In genomic region chr6:83459034-83459644, GRCm38 (mm10) we compare ENCODE assay signal across 8 mouse cellular contexts. TPM values are rescaled to one million over a fixed set of nuclear protein-coding genes. Genes with fewer than 3 reads are reported as not detected.
DNase-seq lines count a peak whose midpoint lies in the region; ATAC-seq and TF ChIP-seq lines count a peak whose summit lies in the region.

Gene Tet3 (minus strand): TSS chr6:83459084.

- 68% methylated on average over 4 of the region's 4 CpGs for whole genome bisulfite sequencing in kidney, postnatal 0 days
- 50% methylated on average over 4 of the region's 4 CpGs for WGBS in heart, embryonic 10.5 days
- WGBS in midbrain, embryonic 15.5 days: 87% methylated on average over 4 of the region's 4 CpGs

- H3K9me3 ChIP-seq in kidney, postnatal 0 days (replicated peaks; ENCODE audit: low read length): no peaks in the 10 kb centered on the region
- no peaks in the 10 kb centered on the region for H3K9me3 ChIP-seq in heart, embryonic 10.5 days
- H3K9me3 ChIP-seq in midbrain, embryonic 15.5 days: no peaks in the 10 kb centered on the region

- ATAC-seq in kidney, postnatal 0 days (replicated peaks; ENCODE audit: low FRiP score, low read depth): no peak
- ATAC-seq in midbrain, embryonic 15.5 days (replicated peaks): no peak
- no peak for ATAC-seq in frontal cortex, adult (ENCODE audit: low TSS enrichment)

- no peaks in the 10 kb centered on the region for H3K36me3 ChIP-seq in kidney, postnatal 0 days (ENCODE audit: insufficient read depth, low read length)
- H3K36me3 ChIP-seq in heart, embryonic 10.5 days: peaks cover 5% of the 10 kb centered on the region; the same call in 1 of the 2 replicates
- H3K36me3 ChIP-seq in midbrain, embryonic 15.5 days (replicated peaks): no peaks in the 10 kb centered on the region

- no peak for TF ChIP-seq POLR2A in cortical plate, adult 2 months (IDR thresholded peaks at IDR 0.05; ENCODE audit: extremely low read depth, insufficient read depth, low read length)

- no peak within 1 kb of the TSS for H3K4me3 ChIP-seq in kidney, postnatal 0 days (replicated peaks; ENCODE audit: low read depth, low read length)
- H3K4me3 ChIP-seq in cortical plate, adult 2 months (ENCODE audit: insufficient read depth, low read length): no peak within 1 kb of the TSS
- H3K4me3 ChIP-seq in heart, embryonic 10.5 days: no peak within 1 kb of the TSS
- H3K4me3 ChIP-seq in midbrain, embryonic 15.5 days: no peak within 1 kb of the TSS

- 0 out of 2 replicates have a peak within 1 kb of the TSS, but pooled peaks have one; percentile 83 for H3K4me2 ChIP-seq in kidney, postnatal 0 days (ENCODE audit: low read length)
- H3K4me2 ChIP-seq in midbrain, embryonic 15.5 days: no peak within 1 kb of the TSS

- peaks cover 21% of the 10 kb centered on the region; the same call in 1 of the 2 replicates for H3K4me1 ChIP-seq in kidney, postnatal 0 days (replicated peaks; ENCODE audit: insufficient read depth, low read length)
- peaks cover 5% of the 10 kb centered on the region; the same call in 1 of the 2 replicates for H3K4me1 ChIP-seq in cortical plate, adult 2 months (ENCODE audit: control insufficient read depth, insufficient read depth, low read length)
- peaks cover 58% of the 10 kb centered on the region for H3K4me1 ChIP-seq in heart, embryonic 10.5 days
- peaks cover 22% of the 10 kb centered on the region for H3K4me1 ChIP-seq in midbrain, embryonic 15.5 days

- no peaks in the 10 kb centered on the region for H3K27me3 ChIP-seq in kidney, postnatal 0 days (ENCODE audit: insufficient read depth, low read length)
- no peaks in the 10 kb centered on the region for H3K27me3 ChIP-seq in heart, embryonic 10.5 days (ENCODE audit: insufficient read depth, poor library complexity, severe bottlenecking)
- no peaks in the 10 kb centered on the region for H3K27me3 ChIP-seq in midbrain, embryonic 15.5 days (replicated peaks)

- no peak for TF ChIP-seq CTCF in kidney, postnatal 0 days (IDR thresholded peaks at IDR 0.05; ENCODE audit: low read depth)
- TF ChIP-seq CTCF in cortical plate, adult 2 months (IDR thresholded peaks at IDR 0.05; ENCODE audit: extremely low read depth, insufficient read depth, low read length): no peak

- no peak for DNase-seq in kidney, postnatal 0 days (ENCODE audit: low spot score)
- DNase-seq in kidney, adult 9 months: no peak
- no peak for DNase-seq in heart, embryonic 10.5 days (ENCODE audit: low spot score)
- DNase-seq in layer of hippocampus, postnatal 25 days (ENCODE audit: extremely low spot score in 1 of 2, low spot score in 1 of 2): no peak
- no peak for DNase-seq in right cerebral cortex, postnatal 10 days (ENCODE audit: low spot score in 2 of 2)

- H3K27ac ChIP-seq in kidney, postnatal 0 days: no peak within 1 kb of the TSS
- H3K27ac ChIP-seq in cortical plate, adult 2 months (ENCODE audit: insufficient read depth, low read length): no peak within 1 kb of the TSS
- H3K27ac ChIP-seq in heart, embryonic 10.5 days: no peak within 1 kb of the TSS
- no peak within 1 kb of the TSS for H3K27ac ChIP-seq in midbrain, embryonic 15.5 days

- no peak within 1 kb of the TSS for H3K9ac ChIP-seq in kidney, postnatal 0 days (ENCODE audit: low read depth, low read length)
- H3K9ac ChIP-seq in midbrain, embryonic 15.5 days: no peak within 1 kb of the TSS

RNA-seq across cellular contexts. Expression of gene Tet3, which starts in this region (rescaled TPM):
- polyA plus RNA-seq in kidney, postnatal 0 days (2015; fragmentation: Nextera tagmentation; extraction: Ambion mirVana): 32.3 and 33.0 TPM in 2 replicates
- 16.6 TPM in 2 replicates for polyA plus RNA-seq in cortical plate, adult 2 months (2012; rRNA removed)
- polyA plus RNA-seq in heart, embryonic 10.5 days (2016; fragmentation: Nextera tagmentation; extraction: Ambion mirVana): 29.8 and 31.3 TPM in 2 replicates
- total RNA-seq in layer of hippocampus, postnatal 25 days (2021): 10 to 100 TPM; 69.2 to 83.9 TPM
- polyA plus RNA-seq in midbrain, embryonic 15.5 days (2015; fragmentation: Nextera tagmentation; extraction: Ambion mirVana): 60.9 and 76.8 TPM in 2 replicates
